Mouse (Mus musculus) neural tube, embryonic 15.5 days (tissue): ENCODE data around the gene Tcf25. TPM values are rescaled to one million over a fixed set of nuclear protein-coding genes. Genes with fewer than 3 reads are reported as not detected.
"Not testable (repeated sequence)": the region's sequence is repeated elsewhere in the genome, so short reads cannot be mapped to it uniquely, and the experiment has no call there.

Source experiments
- ATAC-seq: fragments of 200-750 bp; cut with Nextera tagmentation; 2 replicates; pipeline ENCODE4 v1.8.0; 2017; ENCODE audit warnings: mild to moderate bottlenecking, moderate TSS enrichment, moderate library complexity; ENCODE audit not compliant: low FRiP score
- H3K27ac ChIP-seq: fragments of 300-500 bp; sonication (generic); replicated peaks from 2 replicates; pipeline ENCODE4 v1.5.1; 2015; ENCODE audit warnings: mild to moderate bottlenecking, inconsistent platforms
- H3K27me3 ChIP-seq: fragments of 300-500 bp; sonication (generic); replicated peaks from 2 replicates; pipeline ENCODE4 v1.6.1; 2015; ENCODE audit warnings: inconsistent platforms
- H3K36me3 ChIP-seq: fragments of 300-500 bp; sonication (generic); 2 replicates; pipeline ENCODE4 v1.6.1; 2015; ENCODE audit warnings: inconsistent platforms
- H3K4me1 ChIP-seq: fragments of 300-500 bp; sonication (generic); 2 replicates; pipeline ENCODE4 v1.6.1; 2015; ENCODE audit warnings: inconsistent platforms
- H3K4me2 ChIP-seq: fragments of 300-500 bp; sonication (generic); 2 replicates; pipeline ENCODE4 v1.6.1; 2015; ENCODE audit warnings: inconsistent platforms, mild to moderate bottlenecking, moderate library complexity
- H3K4me3 ChIP-seq: fragments of 300-500 bp; sonication (generic); replicated peaks from 2 replicates; pipeline ENCODE4 v1.5.1; 2015; ENCODE audit warnings: mild to moderate bottlenecking, inconsistent platforms
- H3K9ac ChIP-seq: fragments of 300-500 bp; sonication (generic); replicated peaks from 2 replicates; pipeline ENCODE4 v1.6.1; 2015; ENCODE audit warnings: mild to moderate bottlenecking, inconsistent platforms
- H3K9me3 ChIP-seq: fragments of 300-500 bp; sonication (generic); replicated peaks from 2 replicates; pipeline ENCODE4 v1.6.1; 2016; ENCODE audit warnings: inconsistent platforms
- WGBS: fragments of 180-500 bp; shearing (Covaris S2); methylation state at CpG from one replicate; pipeline ENCODE4 v1.1.7; 2015; ENCODE audit warnings: mixed read lengths; 5-methylcytosine and 5-hydroxymethylcytosine counted together
- polyA plus RNA-seq: library from polyadenylated mRNA; unstranded; fragments of >200 nt; fragmentation: Nextera tagmentation; extraction: Ambion mirVana; gene quantifications from 2 replicates; pipeline ENCODE4 v1.2.1, GENCODE M21; 2015

Tcf25 gene
- polyA plus RNA-seq, 1 experiment from 2014 or later: 390 TPM

- peaks cover 15% of the 10 kb centered on the region; the same call in 1 of the 2 replicates for H3K4me1 ChIP-seq
- H3K9me3 ChIP-seq: 0 out of 2 replicates have a peak, but pooled peaks cover 4% of the 10 kb centered on the region
- 28% methylated on average over 3 of the region's 3 CpGs for WGBS
- ATAC-seq: peak; percentile 29; the same call in 1 of the 2 replicates
- no peak overlapping the region for H3K4me3 ChIP-seq
- H3K36me3 ChIP-seq: peaks cover 48% of the 10 kb centered on the region
- H3K9ac ChIP-seq: no peak overlapping the region
- no peaks in the 10 kb centered on the region for H3K27me3 ChIP-seq
- H3K4me2 ChIP-seq: peak overlapping the region; percentile 42; the same call in 1 of the 2 replicates
- H3K27ac ChIP-seq: no peak overlapping the region; the same call in 1 of the 2 replicates
Measured at GRCm38 (mm10) chr8:123422781-123423159, 49.2 kb downstream of the Tcf25 start.

- H3K27ac ChIP-seq: no peak within 1 kb of the TSS; the same call in 1 of the 2 replicates
- peaks cover 11% of the 10 kb centered on the region; the same call in 1 of the 2 replicates for H3K9me3 ChIP-seq
- 81% methylated on average over 7 of the region's 7 CpGs for WGBS
- ATAC-seq: no peak
- peaks cover 41% of the 10 kb centered on the region for H3K36me3 ChIP-seq
- H3K9ac ChIP-seq: no peak within 1 kb of the TSS
- H3K4me2 ChIP-seq: peak within 1 kb of the TSS; percentile 42
- H3K4me3 ChIP-seq: no peak within 1 kb of the TSS; the same call in 1 of the 2 replicates
- H3K4me1 ChIP-seq: peaks cover 12% of the 10 kb centered on the region; the same call in 1 of the 2 replicates
- no peaks in the 10 kb centered on the region for H3K27me3 ChIP-seq
Measured at GRCm38 (mm10) chr8:123423441-123423840, 49.9 kb downstream of the Tcf25 start, which contains the start of gene Def8. Gene Def8, plus strand, starts transcription at chr8:123423527.

- ATAC-seq: no peak
- Histone ChIP-seq H3K36me3 (peaks cover 9% of the 10 kb centered on the region), H3K4me2 (no peak overlapping the region), H3K27ac (no peak overlapping the region), H3K9ac (no peak overlapping the region), H3K9me3 (peaks cover 22% of the 10 kb centered on the region), H3K27me3 (no peaks in the 10 kb centered on the region), H3K4me3 (no peak overlapping the region), H3K4me1 (peaks cover 9% of the 10 kb centered on the region; the same call in 1 of the 2 replicates)
- 97% methylated on average over 27 of the region's 27 CpGs for WGBS
Measured at GRCm38 (mm10) chr8:123426511-123427509, 53.3 kb downstream of the Tcf25 start.

- 95% methylated on average over 24 of the region's 24 CpGs for WGBS
- Histone ChIP-seq H3K4me3 (no peak overlapping the region), H3K27ac (no peak overlapping the region), H3K36me3 (peaks cover 7% of the 10 kb centered on the region; the same call in 1 of the 2 replicates), H3K27me3 (no peaks in the 10 kb centered on the region), H3K4me1 (peaks cover under 1% of the 10 kb centered on the region; the same call in 1 of the 2 replicates), H3K9ac (no peak overlapping the region), H3K9me3 (peaks cover 28% of the 10 kb centered on the region), H3K4me2 (no peak overlapping the region)
- no peak for ATAC-seq
Measured at GRCm38 (mm10) chr8:123427639-123428275, 54.2 kb downstream of the Tcf25 start.

GRCm38 (mm10) chr8:123428343-123428893 lies 54.9 kb downstream of the Tcf25 start:
- no peak overlapping the region for H3K27ac ChIP-seq
- no peaks in the 10 kb centered on the region for H3K4me1 ChIP-seq
- H3K9me3 ChIP-seq: peaks cover 28% of the 10 kb centered on the region
- ATAC-seq: no peak
- H3K27me3 ChIP-seq: no peaks in the 10 kb centered on the region
- no peak overlapping the region for H3K4me2 ChIP-seq
- H3K9ac ChIP-seq: no peak overlapping the region
- WGBS: 98% methylated on average over 29 of the region's 29 CpGs
- H3K4me3 ChIP-seq: no peak overlapping the region
- 0 out of 2 replicates have a peak, but pooled peaks cover 2% of the 10 kb centered on the region for H3K36me3 ChIP-seq

GRCm38 (mm10) chr8:123428939-123429721 lies 55.6 kb downstream of the Tcf25 start:
- no peak overlapping the region for H3K4me2 ChIP-seq
- no peak overlapping the region for H3K27ac ChIP-seq
- H3K9me3 ChIP-seq: peaks cover 28% of the 10 kb centered on the region
- no peak overlapping the region for H3K9ac ChIP-seq
- H3K36me3 ChIP-seq: no peaks in the 10 kb centered on the region
- no peaks in the 10 kb centered on the region for H3K27me3 ChIP-seq
- H3K4me1 ChIP-seq: no peaks in the 10 kb centered on the region
- ATAC-seq: no peak
- H3K4me3 ChIP-seq: no peak overlapping the region
- 96% methylated on average over 23 of the region's 23 CpGs for WGBS

GRCm38 (mm10) chr8:123429722-123430013 lies 56.1 kb downstream of the Tcf25 start:
- H3K4me3 ChIP-seq, H3K9ac ChIP-seq, H3K36me3 ChIP-seq, H3K27me3 ChIP-seq, ATAC-seq, H3K4me1 ChIP-seq, H3K4me2 ChIP-seq, H3K27ac ChIP-seq: not testable (repeated sequence)
- H3K9me3 ChIP-seq: peaks cover 28% of the 10 kb centered on the region
- WGBS: 97% methylated on average over 15 of the region's 15 CpGs

- not testable (repeated sequence) for H3K27me3 ChIP-seq, ATAC-seq, H3K4me3 ChIP-seq, H3K4me1 ChIP-seq, H3K36me3 ChIP-seq, H3K27ac ChIP-seq, H3K4me2 ChIP-seq, H3K9ac ChIP-seq
- 94% methylated on average over 8 of the region's 8 CpGs for WGBS
- H3K9me3 ChIP-seq: peaks cover 28% of the 10 kb centered on the region
Measured at GRCm38 (mm10) chr8:123430936-123431335, 57.4 kb downstream of the Tcf25 start.

- Histone ChIP-seq H3K9me3 (peaks cover 28% of the 10 kb centered on the region), H3K9ac (no peak overlapping the region)
- WGBS: 97% methylated on average over 25 of the region's 25 CpGs
Measured at GRCm38 (mm10) chr8:123431616-123432365, 58.2 kb downstream of the Tcf25 start.

GRCm38 (mm10) chr8:123432381-123432780 lies 58.8 kb downstream of the Tcf25 start:
- H3K36me3 ChIP-seq: no peaks in the 10 kb centered on the region
- no peak overlapping the region for H3K4me3 ChIP-seq
- ATAC-seq: no peak
- H3K9me3 ChIP-seq: peaks cover 28% of the 10 kb centered on the region
- H3K4me1 ChIP-seq: no peaks in the 10 kb centered on the region
- no peak overlapping the region for H3K9ac ChIP-seq
- H3K27me3 ChIP-seq: no peaks in the 10 kb centered on the region
- H3K27ac ChIP-seq: no peak overlapping the region
- H3K4me2 ChIP-seq: no peak overlapping the region
- 97% methylated on average over 16 of the region's 16 CpGs for WGBS

More at GRCm38 (mm10) chr8:123431616-123432365, 58.2 kb downstream of the Tcf25 start:
- Histone ChIP-seq H3K4me3 (no peak overlapping the region), H3K27me3 (no peaks in the 10 kb centered on the region), H3K36me3 (no peaks in the 10 kb centered on the region), H3K27ac (no peak overlapping the region), H3K4me2 (no peak overlapping the region), H3K4me1 (no peaks in the 10 kb centered on the region)
- no peak for ATAC-seq
